In genomic region chr3:21934731-21935271, GRCm38 (mm10) we compare ENCODE assay signal across 7 mouse cellular contexts.
DNase-seq lines count a peak whose midpoint lies in the region; ATAC-seq lines count a peak whose summit lies in the region.

No protein-coding gene starts in this region.

- H3K4me1 ChIP-seq in hindbrain, embryonic 10.5 days (replicated peaks): peaks cover 45% of the 10 kb centered on the region
- H3K4me1 ChIP-seq in liver, embryonic 12.5 days: peaks cover 49% of the 10 kb centered on the region
- H3K4me1 ChIP-seq in neural tube, embryonic 13.5 days (replicated peaks): peaks cover 44% of the 10 kb centered on the region

- ATAC-seq in liver, embryonic 12.5 days: no peak
- ATAC-seq in neural tube, embryonic 13.5 days (ENCODE audit: low read depth): peak; percentile 30

- no peaks in the 10 kb centered on the region for H3K9me3 ChIP-seq in hindbrain, embryonic 10.5 days
- H3K9me3 ChIP-seq in liver, embryonic 12.5 days (replicated peaks): no peaks in the 10 kb centered on the region
- H3K9me3 ChIP-seq in neural tube, embryonic 13.5 days: no peaks in the 10 kb centered on the region

- H3K27ac ChIP-seq in hindbrain, embryonic 10.5 days: peak overlapping the region; percentile 86
- H3K27ac ChIP-seq in liver, embryonic 12.5 days: 0 out of 2 replicates have a peak overlapping the region, but pooled peaks have one; percentile 20
- peak overlapping the region; percentile 94 for H3K27ac ChIP-seq in neural tube, embryonic 13.5 days (replicated peaks)

- peak overlapping the region; percentile 67 for H3K4me2 ChIP-seq in liver, embryonic 12.5 days
- peak overlapping the region; percentile 56 for H3K4me2 ChIP-seq in neural tube, embryonic 13.5 days

- DNase-seq in thymus, postnatal 0 days (ENCODE audit: low spot score): peak; percentile 40
- DNase-seq in thymus, postnatal 10 days (ENCODE audit: low spot score in 2 of 2): no peak
- peak; percentile 57 for DNase-seq in embryo, embryonic 11 days
- peak; percentile 51 for DNase-seq in hindbrain, embryonic 10.5 days (ENCODE audit: low spot score)
- DNase-seq in adrenal gland, postnatal 4 days (ENCODE audit: low spot score in 2 of 2): no peak

- H3K36me3 ChIP-seq in hindbrain, embryonic 10.5 days: no peaks in the 10 kb centered on the region
- H3K36me3 ChIP-seq in liver, embryonic 12.5 days: no peaks in the 10 kb centered on the region
- no peaks in the 10 kb centered on the region for H3K36me3 ChIP-seq in neural tube, embryonic 13.5 days

- no peak overlapping the region for H3K9ac ChIP-seq in liver, embryonic 12.5 days
- H3K9ac ChIP-seq in neural tube, embryonic 13.5 days: peak overlapping the region; percentile 22; the same call in 1 of the 2 replicates

- WGBS in hindbrain, embryonic 10.5 days: 2% methylated on average over 5 of the region's 5 CpGs
- WGBS in liver, embryonic 12.5 days (ENCODE audit: insufficient replicate concordance): 15% methylated on average over 5 of the region's 5 CpGs
- 2% methylated on average over 5 of the region's 5 CpGs for WGBS in neural tube, embryonic 13.5 days

- no peaks in the 10 kb centered on the region for H3K27me3 ChIP-seq in hindbrain, embryonic 10.5 days (ENCODE audit: insufficient read depth, poor library complexity, severe bottlenecking)
- H3K27me3 ChIP-seq in liver, embryonic 12.5 days (replicated peaks): no peaks in the 10 kb centered on the region
- no peaks in the 10 kb centered on the region for H3K27me3 ChIP-seq in neural tube, embryonic 13.5 days

- H3K4me3 ChIP-seq in hindbrain, embryonic 10.5 days: peak overlapping the region; percentile 45
- peak overlapping the region; percentile 46; the same call in 1 of the 2 replicates for H3K4me3 ChIP-seq in liver, embryonic 12.5 days
- H3K4me3 ChIP-seq in neural tube, embryonic 13.5 days: no peak overlapping the region

Comparison
In these comparisons a context has a peak if more than half of its experiments do, and no peak if none do; other contexts are left out.
1. DNase-seq: peak in thymus, postnatal 0 days (single experiment), embryo, embryonic 11 days (single experiment) and hindbrain, embryonic 10.5 days (single experiment); none in thymus, postnatal 10 days (0 of 2) and adrenal gland, postnatal 4 days (0 of 2).
2. H3K27ac ChIP-seq: peak in every context shown above with its lines; median percentile 94 in neural tube, embryonic 13.5 days; 86 in hindbrain, embryonic 10.5 days; 20 in liver, embryonic 12.5 days.